Mouse (Mus musculus): ENCODE results near the gene Crybb2. TPM values are rescaled to one million over a fixed set of nuclear protein-coding genes. Genes with fewer than 3 reads are reported as not detected.
A peak's percentile ranks its signal among the peaks of the same experiment; 100 is the strongest.

Crybb2 gene
- total RNA-seq, 1 experiment = not detected

DNA sequence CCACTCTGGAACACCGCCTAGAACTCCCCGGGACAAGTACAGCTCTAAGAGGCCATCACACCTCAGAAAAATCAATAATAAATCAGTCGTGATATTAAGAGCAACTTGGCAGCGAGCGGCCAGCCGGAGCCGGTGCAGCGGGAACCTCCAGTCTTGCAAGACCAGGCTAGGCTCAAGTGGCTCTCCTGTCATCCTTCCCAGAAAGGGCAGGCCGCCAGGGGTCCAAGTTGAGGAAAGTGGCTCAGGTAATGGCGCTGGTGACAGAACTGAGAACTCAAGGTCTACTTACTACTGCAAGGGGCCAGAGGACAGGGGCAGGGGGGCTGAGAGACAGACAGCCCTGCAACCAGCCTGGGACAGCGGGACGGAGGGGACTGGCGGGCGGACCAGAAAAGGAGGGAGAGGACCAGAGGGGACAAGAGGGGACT lies 55.1 kb downstream of the Crybb2 start:
- H3K9me3 ChIP-seq (ENCODE audit: control insufficient read depth, insufficient read depth, low read depth, low read length) = no peaks in the 10 kb centered on the region
- peak overlapping the region; percentile 81 to 83 for H3K4me3 ChIP-seq (ENCODE audit: insufficient read depth in 1 of 2, low read depth in 1 of 2, low read length in 2 of 2, poor library complexity in 1 of 2, severe bottlenecking in 1 of 2)
- peaks cover 0 to 9% of the 10 kb centered on the region in 2 experiments; a peak in 2 of 4 replicates for H3K4me1 ChIP-seq (ENCODE audit: control insufficient read depth in 2 of 2, insufficient read depth in 2 of 2, low read length in 2 of 2, poor library complexity in 1 of 2)
- no peak overlapping the region for H3K27ac ChIP-seq (ENCODE audit: insufficient read depth, low read depth, low read length, poor library complexity, severe bottlenecking)
- H3K9ac ChIP-seq (ENCODE audit: insufficient read depth, low read depth, low read length, poor library complexity, severe bottlenecking) = peak overlapping the region; percentile 79
- in situ Hi-C loops (cut with MboI; ENCODE audit: low sequenced_read_pairs in 2 of 2, unreplicated experiment in 2 of 2) = no loop called here
- no peaks in the 10 kb centered on the region for H3K36me3 ChIP-seq (ENCODE audit: control insufficient read depth, insufficient read depth, low read length, poor library complexity, severe bottlenecking)
- DNase-seq (ENCODE audit: low read depth, low spot score) = no peak
- TF ChIP-seq ZC3H11A (IDR thresholded peaks at IDR 0.05; ENCODE audit: borderline replicate concordance, low read depth, low read length) = no peak
- TF ChIP-seq CHD2 (IDR thresholded peaks at IDR 0.05; ENCODE audit: low read depth, low read length) = no peak
- TF ChIP-seq HCFC1 (IDR thresholded peaks at IDR 0.05; ENCODE audit: borderline replicate concordance, insufficient read depth, low read length) = no peak
- no peak for TF ChIP-seq MAFK (IDR thresholded peaks at IDR 0.05; ENCODE audit: insufficient read depth, low read depth, low read length)
- TF ChIP-seq ZNF384 (IDR thresholded peaks at IDR 0.05; ENCODE audit: low read depth, low read length) = no peak

GRCm38 (mm10) chr5:113014111-113014807 lies 55.7 kb downstream of the Crybb2 start:
- in situ Hi-C loops (cut with MboI; ENCODE audit: low sequenced_read_pairs in 2 of 2, unreplicated experiment in 2 of 2) = no loop called here

DNA sequence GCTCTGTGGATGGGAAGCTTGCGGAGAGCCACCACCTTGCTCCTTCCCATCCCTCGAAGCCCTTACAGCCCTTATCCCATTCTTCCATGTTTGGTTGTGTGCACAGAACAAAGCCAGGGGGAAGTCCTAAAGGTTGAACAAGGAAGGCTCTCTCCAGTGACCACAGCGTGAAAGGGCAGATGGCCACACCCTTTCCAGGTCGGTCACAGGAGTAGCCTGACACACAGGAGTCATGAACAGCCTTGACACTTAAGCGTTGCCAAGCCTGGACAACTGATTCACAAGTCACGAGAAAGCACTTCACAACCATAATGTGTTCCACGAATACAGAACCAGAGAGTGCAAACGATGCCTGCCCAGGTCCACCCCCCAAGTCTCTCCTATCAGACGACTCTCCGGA lies 58.0 kb downstream of the Crybb2 start:
- in situ Hi-C loops (cut with MboI; ENCODE audit: low sequenced_read_pairs in 2 of 2, unreplicated experiment in 2 of 2) = no loop called here
- no peak overlapping the region for H3K4me3 ChIP-seq (ENCODE audit: insufficient read depth in 1 of 2, low read depth in 1 of 2, low read length in 2 of 2, poor library complexity in 1 of 2, severe bottlenecking in 1 of 2)
- H3K36me3 ChIP-seq (ENCODE audit: control insufficient read depth, insufficient read depth, low read length, poor library complexity, severe bottlenecking) = no peaks in the 10 kb centered on the region
- no peak overlapping the region for H3K27ac ChIP-seq (ENCODE audit: insufficient read depth, low read depth, low read length, poor library complexity, severe bottlenecking)
- no peak for DNase-seq (ENCODE audit: low read depth, low spot score)
- no peaks in the 10 kb centered on the region for H3K9me3 ChIP-seq (ENCODE audit: control insufficient read depth, insufficient read depth, low read depth, low read length)
- peaks cover 0 to 9% of the 10 kb centered on the region in 2 experiments; a peak in 2 of 4 replicates for H3K4me1 ChIP-seq (ENCODE audit: control insufficient read depth in 2 of 2, insufficient read depth in 2 of 2, low read length in 2 of 2, poor library complexity in 1 of 2)
- H3K9ac ChIP-seq (ENCODE audit: insufficient read depth, low read depth, low read length, poor library complexity, severe bottlenecking) = no peak overlapping the region
- no peak for TF ChIP-seq ZC3H11A (IDR thresholded peaks at IDR 0.05; ENCODE audit: borderline replicate concordance, low read depth, low read length)
- TF ChIP-seq MAFK (IDR thresholded peaks at IDR 0.05; ENCODE audit: insufficient read depth, low read depth, low read length) = no peak
- no peak for TF ChIP-seq ZNF384 (IDR thresholded peaks at IDR 0.05; ENCODE audit: low read depth, low read length)
- no peak for TF ChIP-seq CHD2 (IDR thresholded peaks at IDR 0.05; ENCODE audit: low read depth, low read length)
- no peak for TF ChIP-seq HCFC1 (IDR thresholded peaks at IDR 0.05; ENCODE audit: borderline replicate concordance, insufficient read depth, low read length)

More at GRCm38 (mm10) chr5:113014111-113014807, 55.7 kb downstream of the Crybb2 start:
- 0 out of 2 replicates have a peak overlapping the region, but pooled peaks have one; percentile 79 for H3K9ac ChIP-seq (ENCODE audit: insufficient read depth, low read depth, low read length, poor library complexity, severe bottlenecking)
- no peak for DNase-seq (ENCODE audit: low read depth, low spot score)
- no peaks in the 10 kb centered on the region for H3K36me3 ChIP-seq (ENCODE audit: control insufficient read depth, insufficient read depth, low read length, poor library complexity, severe bottlenecking)
- H3K4me1 ChIP-seq (ENCODE audit: control insufficient read depth in 2 of 2, insufficient read depth in 2 of 2, low read length in 2 of 2, poor library complexity in 1 of 2) = peaks cover 0 to 9% of the 10 kb centered on the region in 2 experiments; a peak in 2 of 4 replicates
- no peak for TF ChIP-seq HCFC1 (IDR thresholded peaks at IDR 0.05; ENCODE audit: borderline replicate concordance, insufficient read depth, low read length)
- TF ChIP-seq ZC3H11A (IDR thresholded peaks at IDR 0.05; ENCODE audit: borderline replicate concordance, low read depth, low read length) = no peak
- no peak for TF ChIP-seq CHD2 (IDR thresholded peaks at IDR 0.05; ENCODE audit: low read depth, low read length)
- H3K4me3 ChIP-seq (ENCODE audit: insufficient read depth in 1 of 2, low read depth in 1 of 2, low read length in 2 of 2, poor library complexity in 1 of 2, severe bottlenecking in 1 of 2) = peak overlapping the region; percentile 81 to 83; a peak in 3 of 4 replicates
- H3K27ac ChIP-seq (ENCODE audit: insufficient read depth, low read depth, low read length, poor library complexity, severe bottlenecking) = no peak overlapping the region
- H3K9me3 ChIP-seq (ENCODE audit: control insufficient read depth, insufficient read depth, low read depth, low read length) = no peaks in the 10 kb centered on the region

DNA sequence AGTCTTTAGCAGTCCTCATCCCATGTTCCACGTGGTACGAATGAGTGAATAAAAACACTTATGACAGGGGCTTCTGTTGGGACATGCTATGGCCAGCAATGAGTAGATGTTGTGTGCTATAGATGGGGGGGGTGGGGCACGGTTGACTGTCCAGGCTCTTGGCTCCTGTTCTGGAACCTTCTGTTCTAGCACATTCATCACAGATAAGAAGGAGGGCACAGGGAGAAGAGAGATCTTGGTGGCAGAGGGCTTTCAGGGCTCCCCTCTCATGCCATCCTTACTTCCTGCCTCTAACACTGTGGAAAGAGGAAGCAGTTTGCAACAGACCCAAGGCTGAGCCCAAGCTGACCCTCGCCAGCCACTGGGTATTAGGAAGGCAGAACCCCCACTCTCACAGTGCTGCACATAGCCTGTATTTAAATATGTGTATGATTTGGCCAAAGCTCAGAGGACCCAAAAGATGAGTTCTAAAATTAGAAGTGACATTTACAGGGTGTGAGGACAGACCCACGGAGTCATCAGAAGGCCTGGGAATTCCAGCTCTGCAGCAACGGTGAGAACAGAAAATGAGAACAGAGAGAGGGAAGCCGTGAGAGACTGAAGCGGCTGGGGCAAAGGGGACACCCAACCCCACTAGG lies 60.6 kb downstream of the Crybb2 start:
- Histone ChIP-seq H3K4me1 (ENCODE audit: control insufficient read depth in 2 of 2, insufficient read depth in 2 of 2, low read length in 2 of 2, poor library complexity in 1 of 2) (peaks cover 0 to 2% of the 10 kb centered on the region in 2 experiments; a peak in 1 of 4 replicates), H3K27ac (ENCODE audit: insufficient read depth, low read depth, low read length, poor library complexity, severe bottlenecking) (no peak overlapping the region), H3K9ac (ENCODE audit: insufficient read depth, low read depth, low read length, poor library complexity, severe bottlenecking) (no peak overlapping the region), H3K9me3 (ENCODE audit: control insufficient read depth, insufficient read depth, low read depth, low read length) (no peaks in the 10 kb centered on the region), H3K36me3 (ENCODE audit: control insufficient read depth, insufficient read depth, low read length, poor library complexity, severe bottlenecking) (no peaks in the 10 kb centered on the region), H3K4me3 (ENCODE audit: insufficient read depth in 1 of 2, low read depth in 1 of 2, low read length in 2 of 2, poor library complexity in 1 of 2, severe bottlenecking in 1 of 2) (no peak overlapping the region)
- DNase-seq (ENCODE audit: low read depth, low spot score) = no peak
- TF ChIP-seq ZNF384 (IDR thresholded peaks at IDR 0.05; ENCODE audit: low read depth, low read length) = no peak
- no peak for TF ChIP-seq ZC3H11A (IDR thresholded peaks at IDR 0.05; ENCODE audit: borderline replicate concordance, low read depth, low read length)
- no peak for TF ChIP-seq MAFK (IDR thresholded peaks at IDR 0.05; ENCODE audit: insufficient read depth, low read depth, low read length)
- no peak for TF ChIP-seq CHD2 (IDR thresholded peaks at IDR 0.05; ENCODE audit: low read depth, low read length)
- TF ChIP-seq HCFC1 (IDR thresholded peaks at IDR 0.05; ENCODE audit: borderline replicate concordance, insufficient read depth, low read length) = no peak
- in situ Hi-C loops (cut with MboI; ENCODE audit: low sequenced_read_pairs in 2 of 2, unreplicated experiment in 2 of 2) = no loop called here

Data from ES-E14 (cell line).